Mouse (Mus musculus) stomach, postnatal 0 days (tissue): ENCODE results near the gene Ghdc. TPM values are rescaled to one million over a fixed set of nuclear protein-coding genes. Genes with fewer than 3 reads are reported as not detected.

Experiments
- ATAC-seq: fragments of 200-750 bp; cut with Nextera tagmentation; 2 replicates; pipeline ENCODE4 v1.8.0; 2017; ENCODE audit not compliant: low FRiP score, low TSS enrichment
- DNase-seq: peaks from one replicate; pipeline ENCODE4 v3.0.0-alpha.2; 2016; ENCODE audit warnings: low spot score
- H3K27ac ChIP-seq: fragments of 300-500 bp; sonication (generic); replicated peaks from 2 replicates; pipeline ENCODE4 v1.5.1; 2014; ENCODE audit warnings: mild to moderate bottlenecking, control low read depth
- H3K27me3 ChIP-seq: fragments of 300-500 bp; sonication (generic); 2 replicates; pipeline ENCODE4 v1.6.1; 2014; ENCODE audit warnings: low read length; ENCODE audit not compliant: control insufficient read depth, insufficient read depth
- H3K36me3 ChIP-seq: fragments of 300-500 bp; sonication (generic); 2 replicates; pipeline ENCODE4 v1.6.1; 2014; ENCODE audit warnings: low read length, mixed read lengths; ENCODE audit not compliant: control insufficient read depth, insufficient read depth
- H3K4me1 ChIP-seq: fragments of 300-500 bp; sonication (generic); replicated peaks from 2 replicates; pipeline ENCODE4 v1.6.1; 2014; ENCODE audit warnings: antibody characterized with exemption; ENCODE audit not compliant: control insufficient read depth, insufficient read depth
- H3K4me2 ChIP-seq: fragments of 300-500 bp; sonication (generic); replicated peaks from 2 replicates; pipeline ENCODE4 v1.6.1; 2014; ENCODE audit warnings: low read depth, mild to moderate bottlenecking, control low read depth, moderate library complexity
- H3K4me3 ChIP-seq: fragments of 300-500 bp; sonication (generic); 2 replicates; pipeline ENCODE4 v1.5.1; 2014; ENCODE audit warnings: low read depth, low read length, control low read depth
- H3K9ac ChIP-seq: fragments of 300-500 bp; sonication (generic); 2 replicates; pipeline ENCODE4 v1.6.1; 2014; ENCODE audit warnings: mild to moderate bottlenecking, low read length, control low read depth, mixed read lengths
- H3K9me3 ChIP-seq: fragments of 300-500 bp; sonication (generic); 2 replicates; pipeline ENCODE4 v1.6.1; 2016; ENCODE audit warnings: low read length; ENCODE audit not compliant: control insufficient read depth
- CTCF ChIP-seq: IDR thresholded peaks from 2 replicates; pipeline ENCODE4 v1.5.1; 2016; ENCODE audit warnings: antibody characterized with exemption, low read depth, mild to moderate bottlenecking, moderate library complexity
- EP300 ChIP-seq: optimal IDR thresholded peaks from 2 replicates; pipeline ENCODE3; 2016; ENCODE audit warnings: antibody characterized with exemption
- WGBS: fragments of 180-500 bp; shearing (Covaris S2); extraction: QIAGEN DNeasy Blood & Tissue Kit; methylation state at CpG from one replicate; pipeline ENCODE4 v1.1.7; 2014; 5-methylcytosine and 5-hydroxymethylcytosine counted together
- polyA plus RNA-seq: library from polyadenylated mRNA; unstranded; fragments of >200 nt; fragmentation: Nextera tagmentation; extraction: Ambion mirVana; gene quantifications from 2 replicates; pipeline ENCODE4 v1.2.1, GENCODE M21; 2015

Ghdc gene
- polyA plus RNA-seq, 1 experiment from 2014 or later: 3.9 TPM

DNA sequence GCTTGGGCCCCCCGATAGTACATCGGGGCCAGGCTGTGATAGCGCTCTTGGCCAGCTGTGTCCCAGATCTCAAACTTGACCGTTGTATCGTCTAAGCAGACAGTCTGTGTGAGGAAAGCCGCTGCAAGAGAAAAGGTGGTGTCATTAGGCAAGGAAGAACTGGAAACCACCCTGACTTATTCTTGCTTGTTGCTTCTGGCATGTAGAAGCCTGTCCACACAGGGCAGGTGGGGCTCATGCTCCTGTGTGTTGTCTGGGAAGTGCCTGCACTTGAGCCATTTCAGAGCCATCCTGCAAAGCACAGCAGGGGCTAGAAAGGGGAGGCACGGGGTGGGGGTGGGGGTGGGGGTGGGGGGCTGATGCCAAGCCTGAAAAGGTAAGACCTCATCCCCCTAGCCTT is 52.3 kb downstream of the Ghdc start:
- no peak for DNase-seq
- Histone ChIP-seq H3K9ac (no peak overlapping the region), H3K27ac (no peak overlapping the region), H3K27me3 (no peaks in the 10 kb centered on the region), H3K9me3 (no peaks in the 10 kb centered on the region), H3K36me3 (0 out of 2 replicates have a peak, but pooled peaks cover 3% of the 10 kb centered on the region), H3K4me1 (peaks cover 23% of the 10 kb centered on the region), H3K4me2 (no peak overlapping the region), H3K4me3 (no peak overlapping the region)
- 85% methylated on average over 6 of the region's 7 CpGs for WGBS
- ATAC-seq: no peak
- TF ChIP-seq EP300: no peak
- no peak for TF ChIP-seq CTCF

GRCm38 (mm10) chr11:100716649-100717048 is 54.1 kb downstream of the Ghdc start:
- 84% methylated on average over 3 of the region's 3 CpGs for WGBS
- 0 out of 2 replicates have a peak, but pooled peaks cover 3% of the 10 kb centered on the region for H3K36me3 ChIP-seq
- ATAC-seq (no peak), DNase-seq (no peak)
- peaks cover 15% of the 10 kb centered on the region for H3K4me1 ChIP-seq
- H3K9me3 ChIP-seq: no peaks in the 10 kb centered on the region
- H3K27ac ChIP-seq: no peak overlapping the region
- H3K27me3 ChIP-seq: no peaks in the 10 kb centered on the region
- H3K9ac ChIP-seq: no peak overlapping the region
- no peak overlapping the region for H3K4me3 ChIP-seq
- H3K4me2 ChIP-seq: no peak overlapping the region
- TF ChIP-seq CTCF: no peak
- no peak for TF ChIP-seq EP300

Other genes with a start within 250 kb of the Ghdc start
- 70.3 and 70.6 TPM in 2 replicates for gene Acly, start 243.0 kb downstream of the Ghdc start, polyA plus RNA-seq
- 0.17 and 0.33 TPM in 2 replicates for gene Ttc25, start 225.3 kb downstream of the Ghdc start, polyA plus RNA-seq
- gene Cnp, start 196.1 kb downstream of the Ghdc start, polyA plus RNA-seq: 23.5 and 25.7 TPM in 2 replicates
- 59.0 and 63.1 TPM in 2 replicates for gene Nkiras2, start 151.7 kb downstream of the Ghdc start, polyA plus RNA-seq
- 91.9 and 96.1 TPM in 2 replicates for gene Dnajc7, start 150.8 kb downstream of the Ghdc start, polyA plus RNA-seq
- 0.18 and 0.34 TPM in 2 replicates for gene Zfp385c, start 78.5 kb downstream of the Ghdc start, polyA plus RNA-seq
- 2.6 and 2.9 TPM in 2 replicates for gene Dhx58, start 66.7 kb downstream of the Ghdc start, polyA plus RNA-seq
- 24.6 and 27.2 TPM in 2 replicates for gene Kat2a, start 58.5 kb downstream of the Ghdc start, polyA plus RNA-seq
- 0.13 and 0.22 TPM in 2 replicates for gene Hspb9, start 57.1 kb downstream of the Ghdc start, polyA plus RNA-seq
- gene Rab5c, start 32.7 kb downstream of the Ghdc start, polyA plus RNA-seq: 18.4 and 22.0 TPM in 2 replicates
- 0.06 TPM in 2 replicates for gene Kcnh4, start 11.0 kb downstream of the Ghdc start, polyA plus RNA-seq
- gene Hcrt, start 8.0 kb downstream of the Ghdc start, polyA plus RNA-seq: not detected in 2 replicates
- 16.1 and 17.3 TPM in 2 replicates for gene Stat5b, start 79.8 kb upstream of the Ghdc start, polyA plus RNA-seq
- 13.0 and 13.5 TPM in 2 replicates for gene Stat5a, start 88.4 kb upstream of the Ghdc start, polyA plus RNA-seq
- gene Stat3, start 168.6 kb upstream of the Ghdc start, polyA plus RNA-seq: 47.7 and 55.1 TPM in 2 replicates
- gene Cavin1, start 199.9 kb upstream of the Ghdc start, polyA plus RNA-seq: 313 and 331 TPM in 2 replicates
- 44.8 and 45.5 TPM in 2 replicates for gene Atp6v0a1, start 238.5 kb upstream of the Ghdc start, polyA plus RNA-seq